Mouse (Mus musculus) small intestine, adult 10 weeks (tissue): ENCODE data around the gene Tjp2. TPM values are rescaled to one million over a fixed set of nuclear protein-coding genes. Genes with fewer than 3 reads are reported as not detected.

Source experiments
- polyA plus RNA-seq: library from polyadenylated mRNA; stranded (reverse); fragments of 350-450 nt; fragmentation: Illumina TruSeq; extraction: RNeasy Lipid Tissue Mini Kit (QIAGEN cat#74804); gene quantifications from one replicate; pipeline ENCODE4 v1.2.3, GENCODE M21; 2014; ENCODE audit warnings: low replicate concordance

Gene Tjp2
- 28.4 TPM for polyA plus RNA-seq

GRCm38 (mm10) chr19:24224500-24225304 is at the start of gene Tjp2:
Tjp2 (minus strand) TSS chr19:24225030.

Other genes with a start within 250 kb of the Tjp2 start
- 1.2 TPM for gene Fam189a2, start 194.0 kb downstream of the Tjp2 start, polyA plus RNA-seq
- 0.48 TPM for gene Fxn, start 55.6 kb upstream of the Tjp2 start, polyA plus RNA-seq